Mouse (Mus musculus) limb, embryonic 11.5 days (tissue): ENCODE measurements around the gene Rapgef2. TPM values are rescaled to one million over a fixed set of nuclear protein-coding genes. Genes with fewer than 3 reads are reported as not detected.
"Not testable (repeated sequence)": the region's sequence is repeated elsewhere in the genome, so short reads cannot be mapped to it uniquely, and the experiment has no call there.

Experiments used
- ATAC-seq: fragments of 200-750 bp; cut with Nextera tagmentation; 2 replicates; pipeline ENCODE4 v1.8.0; 2017; ENCODE audit warnings: low read depth; ENCODE audit not compliant: insufficient number of reproducible peaks, low FRiP score, low TSS enrichment
- DNase-seq: peaks from one replicate; pipeline ENCODE4 v3.0.0-alpha.2; 2015; ENCODE audit warnings: low spot score
- H3K27ac ChIP-seq: fragments of 300-500 bp; sonication (generic); replicated peaks from 2 replicates; pipeline ENCODE4 v1.5.1; 2014; ENCODE audit warnings: low read depth, mild to moderate bottlenecking, low read length
- H3K27me3 ChIP-seq: fragments of 300-500 bp; sonication (generic); 2 replicates; pipeline ENCODE4 v1.6.1; 2014; ENCODE audit warnings: mild to moderate bottlenecking, low read length, mixed read lengths; ENCODE audit not compliant: control insufficient read depth, insufficient read depth
- H3K36me3 ChIP-seq: fragments of 300-500 bp; sonication (generic); 2 replicates; pipeline ENCODE4 v1.6.1; 2014; ENCODE audit warnings: mild to moderate bottlenecking, low read length, moderate library complexity, mixed read lengths; ENCODE audit not compliant: control insufficient read depth, insufficient read depth
- H3K4me1 ChIP-seq: fragments of 300-500 bp; sonication (generic); 2 replicates; pipeline ENCODE4 v1.6.1; 2014; ENCODE audit warnings: low read length, mixed read lengths; ENCODE audit not compliant: control insufficient read depth, insufficient read depth
- H3K4me2 ChIP-seq: fragments of 300-500 bp; sonication (generic); 2 replicates; pipeline ENCODE4 v1.6.1; 2014; ENCODE audit warnings: low read depth, mild to moderate bottlenecking, moderate library complexity; ENCODE audit not compliant: severe bottlenecking
- H3K4me3 ChIP-seq: fragments of 300-500 bp; sonication (generic); 2 replicates; pipeline ENCODE4 v1.5.1; 2014; ENCODE audit warnings: low read depth, low read length
- H3K9ac ChIP-seq: fragments of 300-500 bp; sonication (generic); 2 replicates; pipeline ENCODE4 v1.6.1; 2014; ENCODE audit warnings: mild to moderate bottlenecking, low read length
- H3K9me3 ChIP-seq: fragments of 300-500 bp; sonication (generic); 2 replicates; pipeline ENCODE4 v1.6.1; 2016; ENCODE audit warnings: low read length; ENCODE audit not compliant: control insufficient read depth
- WGBS: fragments of 180-500 bp; shearing (Covaris S2); extraction: QIAGEN DNeasy Blood & Tissue Kit; methylation state at CpG from one replicate; pipeline ENCODE4 v1.1.7; 2014; 5-methylcytosine and 5-hydroxymethylcytosine counted together
- polyA plus RNA-seq: library from polyadenylated mRNA; unstranded; fragments of >200 nt; fragmentation: Nextera tagmentation; extraction: Ambion mirVana; gene quantifications from 2 replicates; pipeline ENCODE4 v1.2.1, GENCODE M21; 2014

Rapgef2 gene
- polyA plus RNA-seq, 1 experiment from 2014 or later: 5.6 TPM

- H3K4me2 ChIP-seq, H3K9me3 ChIP-seq, H3K4me1 ChIP-seq, ATAC-seq, H3K4me3 ChIP-seq, H3K36me3 ChIP-seq, H3K27ac ChIP-seq, H3K9ac ChIP-seq, DNase-seq, H3K27me3 ChIP-seq: not testable (repeated sequence)
- WGBS: 92% methylated on average over 8 of the region's 8 CpGs
Measured at GRCm38 (mm10) chr3:79171146-79171545, 115.2 kb downstream of the Rapgef2 start.

GRCm38 (mm10) chr3:79168168-79168827 lies 118.0 kb downstream of the Rapgef2 start:
- 67% methylated on average over 2 of the region's 2 CpGs for WGBS
- Histone ChIP-seq H3K36me3 (no peaks in the 10 kb centered on the region), H3K4me3 (no peak overlapping the region), H3K9me3 (no peaks in the 10 kb centered on the region), H3K27me3 (no peaks in the 10 kb centered on the region), H3K4me1 (no peaks in the 10 kb centered on the region), H3K9ac (no peak overlapping the region), H3K27ac (no peak overlapping the region), H3K4me2 (no peak overlapping the region)
- ATAC-seq (no peak), DNase-seq (no peak)

- Histone ChIP-seq H3K9me3 (no peaks in the 10 kb centered on the region), H3K27me3 (no peaks in the 10 kb centered on the region), H3K9ac (no peak overlapping the region), H3K4me2 (no peak overlapping the region), H3K4me1 (no peaks in the 10 kb centered on the region), H3K4me3 (no peak overlapping the region), H3K36me3 (no peaks in the 10 kb centered on the region), H3K27ac (no peak overlapping the region)
- ATAC-seq (no peak), DNase-seq (no peak)
- WGBS: 89% methylated on average over 2 of the region's 2 CpGs
Measured at GRCm38 (mm10) chr3:79167586-79167985, 118.7 kb downstream of the Rapgef2 start.

GRCm38 (mm10) chr3:79161834-79162401 lies 124.4 kb downstream of the Rapgef2 start:
- ATAC-seq (no peak), DNase-seq (no peak)
- no peak overlapping the region for H3K27ac ChIP-seq
- no peak overlapping the region for H3K9ac ChIP-seq
- WGBS: 69% methylated on average over 6 of the region's 6 CpGs
- H3K4me2 ChIP-seq: no peak overlapping the region
- H3K27me3 ChIP-seq: no peaks in the 10 kb centered on the region
- no peaks in the 10 kb centered on the region for H3K36me3 ChIP-seq
- no peaks in the 10 kb centered on the region for H3K4me1 ChIP-seq
- no peaks in the 10 kb centered on the region for H3K9me3 ChIP-seq
- H3K4me3 ChIP-seq: no peak overlapping the region

GRCm38 (mm10) chr3:79161093-79161723 lies 125.1 kb downstream of the Rapgef2 start:
- H3K9ac ChIP-seq: no peak overlapping the region
- H3K36me3 ChIP-seq: no peaks in the 10 kb centered on the region
- no peaks in the 10 kb centered on the region for H3K27me3 ChIP-seq
- DNase-seq (no peak), ATAC-seq (no peak)
- no peak overlapping the region for H3K27ac ChIP-seq
- 78% methylated on average over 6 of the region's 6 CpGs for WGBS
- no peak overlapping the region for H3K4me3 ChIP-seq
- H3K4me1 ChIP-seq: no peaks in the 10 kb centered on the region
- no peaks in the 10 kb centered on the region for H3K9me3 ChIP-seq
- H3K4me2 ChIP-seq: no peak overlapping the region

- no peak overlapping the region for H3K27ac ChIP-seq
- H3K27me3 ChIP-seq: no peaks in the 10 kb centered on the region
- H3K9ac ChIP-seq: no peak overlapping the region
- no peak overlapping the region for H3K4me3 ChIP-seq
- no peaks in the 10 kb centered on the region for H3K4me1 ChIP-seq
- no peaks in the 10 kb centered on the region for H3K9me3 ChIP-seq
- no peak for ATAC-seq
- H3K4me2 ChIP-seq: no peak overlapping the region
- no peaks in the 10 kb centered on the region for H3K36me3 ChIP-seq
- no peak for DNase-seq
Measured at GRCm38 (mm10) chr3:79158254-79158653, 128.1 kb downstream of the Rapgef2 start.

GRCm38 (mm10) chr3:79153039-79153487 lies 133.3 kb downstream of the Rapgef2 start:
- no peak for DNase-seq
- 93% methylated on average over 5 of the region's 5 CpGs for whole genome bisulfite sequencing

GRCm38 (mm10) chr3:79145407-79146055 lies 140.8 kb downstream of the Rapgef2 start:
- Histone ChIP-seq H3K4me3 (no peak overlapping the region), H3K27ac (no peak overlapping the region; the same call in 1 of the 2 replicates), H3K9ac (no peak overlapping the region), H3K36me3 (no peaks in the 10 kb centered on the region), H3K4me1 (peaks cover 10% of the 10 kb centered on the region), H3K9me3 (no peaks in the 10 kb centered on the region), H3K4me2 (no peak overlapping the region), H3K27me3 (no peaks in the 10 kb centered on the region)
- ATAC-seq (no peak), DNase-seq (no peak)
- WGBS: 59% methylated on average over 10 of the region's 10 CpGs

More at GRCm38 (mm10) chr3:79153039-79153487, 133.3 kb downstream of the Rapgef2 start:
- Histone ChIP-seq H3K9ac (no peak overlapping the region), H3K27me3 (no peaks in the 10 kb centered on the region), H3K36me3 (no peaks in the 10 kb centered on the region), H3K4me1 (no peaks in the 10 kb centered on the region), H3K4me2 (no peak overlapping the region), H3K27ac (no peak overlapping the region), H3K4me3 (no peak overlapping the region), H3K9me3 (no peaks in the 10 kb centered on the region)
- no peak for ATAC-seq
